Mouse (Mus musculus): ENCODE data around the gene Tmcc3. TPM values are rescaled to one million over a fixed set of nuclear protein-coding genes. Genes with fewer than 3 reads are reported as not detected.

The Tmcc3 gene
- polyA plus RNA-seq, 1 experiment from 2014 or later: 20.8 TPM

DNA sequence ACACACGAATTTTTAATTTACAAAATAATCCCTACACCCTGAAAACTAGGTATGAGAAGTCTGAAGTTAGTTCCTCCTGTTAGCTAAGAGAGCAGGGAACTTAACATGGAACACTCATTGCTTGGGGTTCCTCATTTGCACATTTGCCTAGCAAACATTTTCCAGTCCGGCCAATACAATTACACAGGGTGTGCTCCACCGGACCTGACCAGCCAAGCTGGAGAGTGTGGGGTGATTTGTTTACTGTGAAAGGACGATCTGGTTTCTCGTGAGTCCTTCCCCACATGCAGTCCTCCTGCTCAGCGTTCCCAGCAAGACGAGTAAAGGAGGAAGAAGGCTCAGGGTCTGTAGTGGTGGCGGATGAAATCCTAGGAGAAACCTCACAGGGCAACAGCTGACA lies 159.7 kb downstream of the Tmcc3 start:
- no peak for TF ChIP-seq CTCF (IDR thresholded peaks at IDR 0.05; ENCODE audit: low read depth)
- TF ChIP-seq EP300 (optimal IDR thresholded peaks at IDR 0.05): no peak
- 47% methylated on average over 8 of the region's 8 CpGs for WGBS
- Histone ChIP-seq H3K27ac (replicated peaks) (no peak overlapping the region), H3K36me3 (ENCODE audit: control insufficient read depth, insufficient read depth, low read length) (no peaks in the 10 kb centered on the region), H3K4me2 (replicated peaks; ENCODE audit: low read depth) (no peak overlapping the region), H3K9me3 (ENCODE audit: control insufficient read depth, low read length) (no peaks in the 10 kb centered on the region), H3K27me3 (ENCODE audit: control insufficient read depth, insufficient read depth, low read length) (no peaks in the 10 kb centered on the region), H3K9ac (ENCODE audit: low read length) (no peak overlapping the region), H3K4me3 (ENCODE audit: low read depth, low read length) (no peak overlapping the region), H3K4me1 (replicated peaks; ENCODE audit: control insufficient read depth, insufficient read depth) (no peaks in the 10 kb centered on the region)
- DNase-seq (ENCODE audit: low spot score) (no peak), ATAC-seq (ENCODE audit: low FRiP score, low TSS enrichment) (no peak)

DNA sequence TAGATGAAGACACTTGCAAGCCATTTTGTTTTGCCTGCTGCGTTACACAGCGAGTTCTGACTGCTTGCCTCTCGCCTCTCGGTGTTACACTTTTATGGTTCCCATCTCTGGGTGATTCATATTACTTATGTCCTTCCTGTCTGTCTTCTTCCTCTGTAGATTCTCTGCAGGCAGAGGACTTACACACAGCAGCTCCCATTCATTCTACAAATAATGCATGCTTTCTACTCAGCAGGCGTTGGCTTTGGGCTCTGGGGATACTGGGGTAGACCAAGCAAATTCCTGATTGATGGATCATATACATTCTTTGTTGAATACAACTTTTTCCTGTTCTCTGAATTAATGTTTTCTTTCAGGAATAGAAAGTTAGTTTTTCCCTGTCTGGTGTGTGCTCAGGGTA lies 161.8 kb downstream of the Tmcc3 start:
- no peaks in the 10 kb centered on the region for H3K27me3 ChIP-seq (ENCODE audit: control insufficient read depth, insufficient read depth, low read length)
- H3K4me2 ChIP-seq (replicated peaks; ENCODE audit: low read depth): no peak overlapping the region
- H3K4me3 ChIP-seq (ENCODE audit: low read depth, low read length): no peak overlapping the region
- H3K9ac ChIP-seq (ENCODE audit: low read length): no peak overlapping the region
- no peak for DNase-seq (ENCODE audit: low spot score)
- ATAC-seq (ENCODE audit: low FRiP score, low TSS enrichment): no peak
- no peaks in the 10 kb centered on the region for H3K36me3 ChIP-seq (ENCODE audit: control insufficient read depth, insufficient read depth, low read length)
- TF ChIP-seq EP300 (optimal IDR thresholded peaks at IDR 0.05) (no peak), CTCF (IDR thresholded peaks at IDR 0.05; ENCODE audit: low read depth) (no peak)
- no peaks in the 10 kb centered on the region for H3K9me3 ChIP-seq (ENCODE audit: control insufficient read depth, low read length)
- 62% methylated on average over 5 of the region's 5 CpGs for WGBS
- H3K4me1 ChIP-seq (replicated peaks; ENCODE audit: control insufficient read depth, insufficient read depth): no peaks in the 10 kb centered on the region
- H3K27ac ChIP-seq (replicated peaks): no peak overlapping the region

DNA sequence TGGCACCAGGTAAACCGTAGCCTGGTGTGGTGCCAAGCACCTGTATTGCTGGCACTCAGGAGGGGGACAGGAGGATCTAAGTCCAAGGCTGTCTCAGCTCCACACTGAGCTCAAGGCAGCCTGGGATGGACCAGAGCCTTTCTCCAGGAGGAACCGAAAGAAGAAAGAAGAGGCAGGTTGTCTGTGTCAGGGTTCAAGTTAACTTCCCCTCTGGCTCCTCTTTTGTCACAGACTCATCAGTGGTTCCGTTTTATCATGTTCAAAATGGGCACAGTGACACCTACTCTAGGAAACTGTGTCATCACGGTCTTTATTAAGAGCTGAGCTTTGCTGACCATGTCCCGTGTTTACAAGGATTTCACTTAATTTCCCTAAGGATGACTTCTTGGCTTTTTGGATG lies 162.4 kb downstream of the Tmcc3 start:
- no peak for TF ChIP-seq EP300 (optimal IDR thresholded peaks at IDR 0.05)
- no peak for TF ChIP-seq CTCF (IDR thresholded peaks at IDR 0.05; ENCODE audit: low read depth)
- DNase-seq (ENCODE audit: low spot score) (no peak), ATAC-seq (ENCODE audit: low FRiP score, low TSS enrichment) (no peak)
- Histone ChIP-seq H3K4me1 (replicated peaks; ENCODE audit: control insufficient read depth, insufficient read depth) (no peaks in the 10 kb centered on the region), H3K27ac (replicated peaks) (no peak overlapping the region), H3K4me3 (ENCODE audit: low read depth, low read length) (no peak overlapping the region), H3K27me3 (ENCODE audit: control insufficient read depth, insufficient read depth, low read length) (no peaks in the 10 kb centered on the region), H3K36me3 (ENCODE audit: control insufficient read depth, insufficient read depth, low read length) (no peaks in the 10 kb centered on the region), H3K9ac (ENCODE audit: low read length) (no peak overlapping the region), H3K4me2 (replicated peaks; ENCODE audit: low read depth) (no peak overlapping the region), H3K9me3 (ENCODE audit: control insufficient read depth, low read length) (no peaks in the 10 kb centered on the region)
- 77% methylated on average over 5 of the region's 5 CpGs for WGBS

DNA sequence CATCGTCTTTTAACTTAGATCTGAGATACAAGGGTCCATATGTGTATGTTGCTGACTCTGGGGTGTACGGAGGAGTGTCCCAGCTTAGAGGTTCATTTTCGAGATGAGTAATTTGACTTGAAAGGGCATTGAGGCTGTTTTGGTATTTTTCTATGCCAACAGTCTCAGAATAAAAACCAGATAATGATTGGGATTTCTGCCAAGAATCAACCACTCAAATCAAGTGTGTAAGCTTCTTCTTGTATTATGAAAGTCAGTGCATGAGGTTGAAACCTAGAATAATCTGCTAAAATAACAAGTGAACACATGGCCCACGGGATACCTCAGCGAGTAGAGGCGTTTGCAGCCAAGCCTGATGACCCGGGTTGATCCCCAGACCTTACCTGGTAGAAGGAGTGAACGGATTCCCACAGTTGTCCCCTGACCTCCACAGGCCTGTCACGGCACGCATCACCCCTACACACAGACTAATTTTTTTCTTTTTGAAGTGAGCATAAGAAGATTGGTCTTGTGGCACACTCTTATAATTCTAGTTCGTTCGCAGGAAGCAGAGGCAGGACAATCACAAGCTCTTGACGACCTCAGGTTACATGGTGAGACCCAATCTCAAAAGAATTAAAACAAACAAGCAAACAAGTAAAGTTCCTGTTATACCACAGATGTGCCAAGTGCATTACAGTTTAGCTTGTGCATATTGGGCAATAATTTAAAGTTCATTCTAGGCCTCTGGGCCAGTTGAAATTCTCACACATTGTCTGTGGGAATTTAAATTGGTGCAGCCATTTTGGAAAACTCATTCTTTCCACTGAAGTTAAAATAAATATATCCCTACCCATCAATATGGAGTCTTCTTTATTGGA lies 165.8 kb downstream of the Tmcc3 start:
- no peak overlapping the region for H3K9ac ChIP-seq (ENCODE audit: low read length)
- H3K27me3 ChIP-seq (ENCODE audit: control insufficient read depth, insufficient read depth, low read length): no peaks in the 10 kb centered on the region
- DNase-seq (ENCODE audit: low spot score): no peak
- H3K36me3 ChIP-seq (ENCODE audit: control insufficient read depth, insufficient read depth, low read length): no peaks in the 10 kb centered on the region
- 85% methylated on average over 13 of the region's 13 CpGs for WGBS
- no peak for TF ChIP-seq CTCF (IDR thresholded peaks at IDR 0.05; ENCODE audit: low read depth)
- no peak for TF ChIP-seq EP300 (optimal IDR thresholded peaks at IDR 0.05)
- no peak overlapping the region for H3K4me3 ChIP-seq (ENCODE audit: low read depth, low read length)
- H3K4me1 ChIP-seq (replicated peaks; ENCODE audit: control insufficient read depth, insufficient read depth): no peaks in the 10 kb centered on the region
- no peak overlapping the region for H3K27ac ChIP-seq (replicated peaks)
- H3K4me2 ChIP-seq (replicated peaks; ENCODE audit: low read depth): no peak overlapping the region
- no peak for ATAC-seq (ENCODE audit: low FRiP score, low TSS enrichment)
- no peaks in the 10 kb centered on the region for H3K9me3 ChIP-seq (ENCODE audit: control insufficient read depth, low read length)

GRCm38 (mm10) chr10:94479646-94480045 lies 167.9 kb downstream of the Tmcc3 start:
- TF ChIP-seq CTCF (IDR thresholded peaks at IDR 0.05; ENCODE audit: low read depth): no peak
- no peak for TF ChIP-seq EP300 (optimal IDR thresholded peaks at IDR 0.05)
- no peak overlapping the region for H3K4me3 ChIP-seq (ENCODE audit: low read depth, low read length)
- WGBS: 62% methylated on average over 13 of the region's 13 CpGs
- no peaks in the 10 kb centered on the region for H3K4me1 ChIP-seq (replicated peaks; ENCODE audit: control insufficient read depth, insufficient read depth)
- 0 out of 2 replicates have a peak overlapping the region, but pooled peaks have one; percentile 14 for H3K4me2 ChIP-seq (replicated peaks; ENCODE audit: low read depth)
- H3K36me3 ChIP-seq (ENCODE audit: control insufficient read depth, insufficient read depth, low read length): no peaks in the 10 kb centered on the region
- H3K9ac ChIP-seq (ENCODE audit: low read length): no peak overlapping the region
- H3K9me3 ChIP-seq (ENCODE audit: control insufficient read depth, low read length): no peaks in the 10 kb centered on the region
- ATAC-seq (ENCODE audit: low FRiP score, low TSS enrichment): no peak
- no peak overlapping the region for H3K27ac ChIP-seq (replicated peaks)
- no peaks in the 10 kb centered on the region for H3K27me3 ChIP-seq (ENCODE audit: control insufficient read depth, insufficient read depth, low read length)
- DNase-seq (ENCODE audit: low spot score): no peak

GRCm38 (mm10) chr10:94480380-94481101 lies 168.8 kb downstream of the Tmcc3 start:
- H3K36me3 ChIP-seq (ENCODE audit: control insufficient read depth, insufficient read depth, low read length): no peaks in the 10 kb centered on the region
- no peak overlapping the region for H3K4me3 ChIP-seq (ENCODE audit: low read depth, low read length)
- no peak overlapping the region for H3K4me2 ChIP-seq (replicated peaks; ENCODE audit: low read depth)
- H3K27me3 ChIP-seq (ENCODE audit: control insufficient read depth, insufficient read depth, low read length): no peaks in the 10 kb centered on the region
- WGBS: 56% methylated on average over 13 of the region's 13 CpGs
- DNase-seq (ENCODE audit: low spot score): peak; percentile 25
- H3K27ac ChIP-seq (replicated peaks): no peak overlapping the region
- H3K9me3 ChIP-seq (ENCODE audit: control insufficient read depth, low read length): no peaks in the 10 kb centered on the region
- ATAC-seq (ENCODE audit: low FRiP score, low TSS enrichment): peak; percentile 47; the same call in 1 of the 2 replicates
- no peak overlapping the region for H3K9ac ChIP-seq (ENCODE audit: low read length)
- H3K4me1 ChIP-seq (replicated peaks; ENCODE audit: control insufficient read depth, insufficient read depth): no peaks in the 10 kb centered on the region
- TF ChIP-seq CTCF (IDR thresholded peaks at IDR 0.05; ENCODE audit: low read depth) (no peak), EP300 (optimal IDR thresholded peaks at IDR 0.05) (no peak)

All from stomach, postnatal 0 days (tissue).